Mouse (Mus musculus) C2C12 (cell line): ENCODE results near the gene Nrp1. TPM values are rescaled to one million over a fixed set of nuclear protein-coding genes. Genes with fewer than 3 reads are reported as not detected.

ENCODE experiments used
- H3K27me3 ChIP-seq: one replicate; pipeline ENCODE4 v1.6.1; 2011; ENCODE audit not compliant: control insufficient read depth, insufficient read depth, insufficient read length
- H3K36me3 ChIP-seq: one replicate; pipeline ENCODE4 v1.6.1; 2011; ENCODE audit not compliant: control insufficient read depth, insufficient read depth
- H3K4me3 ChIP-seq: one replicate; pipeline ENCODE4 v1.5.1; 2011; ENCODE audit warnings: mild to moderate bottlenecking, control low read depth; ENCODE audit not compliant: poor library complexity, insufficient read depth, severe bottlenecking
- H3K79me2 ChIP-seq: one replicate; pipeline ENCODE4 v1.6.1; 2011; ENCODE audit not compliant: control insufficient read depth, insufficient read depth
- H3K79me3 ChIP-seq: one replicate; pipeline ENCODE4 v1.6.1; 2011; ENCODE audit warnings: low read depth, control low read depth
- H3ac ChIP-seq: one replicate; pipeline ENCODE3; 2011; ENCODE audit warnings: low read depth; ENCODE audit not compliant: control insufficient read depth, insufficient read length
- CEBPB ChIP-seq: IDR thresholded peaks from one replicate; pipeline ENCODE4 v1.6.1; 2011; ENCODE audit warnings: low read depth, mild to moderate bottlenecking, control low read depth, moderate library complexity
- CTCF ChIP-seq: IDR thresholded peaks from one replicate; pipeline ENCODE4 v1.5.1; 2011; ENCODE audit not compliant: control insufficient read depth, insufficient read depth, insufficient read length
- FOSL1 ChIP-seq: IDR thresholded peaks from one replicate; pipeline ENCODE4 v1.8.0; 2011; ENCODE audit warnings: mild to moderate bottlenecking, low read length; ENCODE audit not compliant: poor library complexity, insufficient read depth, severe bottlenecking
- MAX ChIP-seq: IDR thresholded peaks from one replicate; pipeline ENCODE4 v1.6.1; 2011; ENCODE audit warnings: mild to moderate bottlenecking, control low read depth
- MYOD1 ChIP-seq: IDR thresholded peaks from one replicate; pipeline ENCODE4 v1.6.1; 2011; ENCODE audit warnings: low read depth; ENCODE audit not compliant: control insufficient read depth, insufficient read length
- MYOG ChIP-seq: IDR thresholded peaks from one replicate; pipeline ENCODE4 v1.6.1; 2011; ENCODE audit not compliant: control insufficient read depth, insufficient read length; ENCODE audit errors: extremely low read depth
- USF1 ChIP-seq: IDR thresholded peaks from one replicate; pipeline ENCODE4 v1.6.1; 2011; ENCODE audit warnings: low read depth, mild to moderate bottlenecking, control low read depth, moderate library complexity
- polyA plus RNA-seq: library from polyadenylated mRNA; unstranded; fragments of >200 nt; fragmentation: generic; extraction: Trizol; gene quantifications from one replicate; pipeline ENCODE4 v1.2.1, GENCODE M21; 2012; ENCODE audit warnings: missing spikeins

Gene Nrp1
- polyA plus RNA-seq, 1 experiment = 19.1 TPM

GRCm38 (mm10) chr8:128437156-128437825, 78.9 kb downstream of the Nrp1 start:
- TF ChIP-seq MYOG = no peak
- no peak for TF ChIP-seq CTCF
- no peak for TF ChIP-seq CEBPB
- TF ChIP-seq MYOD1 = no peak
- TF ChIP-seq MAX = no peak
- TF ChIP-seq USF1 = no peak
- no peak for TF ChIP-seq FOSL1
- H3K79me3 ChIP-seq = no peaks in the 10 kb centered on the region
- H3ac ChIP-seq = no peak overlapping the region

GRCm38 (mm10) chr8:128441407-128441806, 83.0 kb downstream of the Nrp1 start:
- Histone ChIP-seq H3K79me2 (no peaks in the 10 kb centered on the region), H3K4me3 (no peak overlapping the region), H3K27me3 (no peaks in the 10 kb centered on the region), H3K36me3 (peaks cover 30% of the 10 kb centered on the region), H3K79me3 (no peaks in the 10 kb centered on the region), H3ac (no peak overlapping the region)
- TF ChIP-seq MYOD1 = no peak
- TF ChIP-seq USF1 = no peak
- TF ChIP-seq MAX = no peak
- TF ChIP-seq CEBPB = no peak
- no peak for TF ChIP-seq CTCF
- TF ChIP-seq FOSL1 = no peak
- no peak for TF ChIP-seq MYOG

More at GRCm38 (mm10) chr8:128437156-128437825, 78.9 kb downstream of the Nrp1 start:
- Histone ChIP-seq H3K79me2 (no peaks in the 10 kb centered on the region), H3K4me3 (no peak overlapping the region), H3K36me3 (peaks cover 42% of the 10 kb centered on the region), H3K27me3 (no peaks in the 10 kb centered on the region)

DNA sequence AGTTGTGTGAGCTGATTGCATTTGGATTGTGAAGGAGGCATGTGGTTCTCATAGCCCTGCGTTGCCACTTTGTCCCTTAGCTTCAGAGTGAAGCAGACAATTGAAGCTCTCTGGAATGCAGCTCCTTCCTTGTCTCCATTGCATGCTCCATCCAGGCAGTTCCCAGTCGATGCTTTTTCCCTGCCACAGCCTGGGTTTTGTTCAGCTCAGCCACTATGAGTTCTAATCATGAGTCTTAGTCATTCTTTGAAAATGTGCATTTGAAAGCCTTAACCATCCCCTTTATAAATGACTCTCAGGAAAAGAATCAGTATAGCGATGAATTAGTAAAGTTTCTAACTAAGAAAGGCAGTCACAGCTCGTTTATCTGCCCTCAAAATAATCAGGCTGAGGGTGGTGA, 87.2 kb downstream of the Nrp1 start:
- no peaks in the 10 kb centered on the region for H3K27me3 ChIP-seq
- no peaks in the 10 kb centered on the region for H3K79me3 ChIP-seq
- no peaks in the 10 kb centered on the region for H3K79me2 ChIP-seq
- H3K36me3 ChIP-seq = peaks cover 30% of the 10 kb centered on the region
- TF ChIP-seq CEBPB = no peak
- TF ChIP-seq CTCF = no peak
- TF ChIP-seq USF1 = no peak
- TF ChIP-seq MAX = no peak
- TF ChIP-seq FOSL1 = no peak
- no peak for TF ChIP-seq MYOD1
- no peak for TF ChIP-seq MYOG
- H3K4me3 ChIP-seq = no peak overlapping the region
- H3ac ChIP-seq = no peak overlapping the region

- Histone ChIP-seq H3K4me3 (no peak overlapping the region), H3K79me3 (no peaks in the 10 kb centered on the region), H3K27me3 (no peaks in the 10 kb centered on the region), H3K79me2 (no peaks in the 10 kb centered on the region), H3K36me3 (peaks cover 28% of the 10 kb centered on the region), H3ac (no peak overlapping the region)
- TF ChIP-seq USF1 = no peak
- no peak for TF ChIP-seq MYOD1
- no peak for TF ChIP-seq CTCF
- TF ChIP-seq FOSL1 = no peak
- TF ChIP-seq MAX = no peak
- TF ChIP-seq CEBPB = no peak
- TF ChIP-seq MYOG = no peak
Observed at GRCm38 (mm10) chr8:128446636-128447035, 88.2 kb downstream of the Nrp1 start.

- Histone ChIP-seq H3K36me3 (peaks cover 23% of the 10 kb centered on the region), H3K79me2 (no peaks in the 10 kb centered on the region), H3K79me3 (no peaks in the 10 kb centered on the region), H3ac (no peak overlapping the region), H3K27me3 (no peaks in the 10 kb centered on the region), H3K4me3 (no peak overlapping the region)
- TF ChIP-seq MAX (no peak), MYOD1 (no peak), FOSL1 (no peak), CEBPB (no peak), CTCF (no peak), USF1 (no peak), MYOG (no peak)
Observed at GRCm38 (mm10) chr8:128447320-128447719, 88.9 kb downstream of the Nrp1 start.
